Mouse (Mus musculus) heart, postnatal 0 days (tissue): ENCODE results near the gene Tmtc1. TPM values are rescaled to one million over a fixed set of nuclear protein-coding genes. Genes with fewer than 3 reads are reported as not detected.

Experiments used
- ATAC-seq: fragments of 200-750 bp; cut with Nextera tagmentation; 2 replicates; pipeline ENCODE4 v1.8.0; 2017; ENCODE audit warnings: low read depth, moderate number of reproducible peaks, moderate library complexity; ENCODE audit not compliant: insufficient read depth
- DNase-seq: peaks from one replicate; pipeline ENCODE4 v3.0.0-alpha.2; 2016; ENCODE audit warnings: low spot score
- H3K27ac ChIP-seq: fragments of 300-500 bp; sonication (generic); 2 replicates; pipeline ENCODE4 v1.5.1; 2014; ENCODE audit warnings: low read depth, mild to moderate bottlenecking
- H3K27me3 ChIP-seq: fragments of 300-500 bp; sonication (generic); 2 replicates; pipeline ENCODE4 v1.6.1; 2014; ENCODE audit warnings: low read length, mixed read lengths; ENCODE audit not compliant: control insufficient read depth, insufficient read depth
- H3K36me3 ChIP-seq: fragments of 300-500 bp; sonication (generic); replicated peaks from 2 replicates; pipeline ENCODE4 v1.6.1; 2014; ENCODE audit warnings: low read length, mixed read lengths; ENCODE audit not compliant: control insufficient read depth, insufficient read depth
- H3K4me1 ChIP-seq: fragments of 300-500 bp; sonication (generic); 2 replicates; pipeline ENCODE4 v1.6.1; 2014; ENCODE audit warnings: antibody characterized with exemption; ENCODE audit not compliant: control insufficient read depth, insufficient read depth
- H3K4me2 ChIP-seq: fragments of 300-500 bp; sonication (generic); 2 replicates; pipeline ENCODE4 v1.6.1; 2014; ENCODE audit warnings: low read depth, mild to moderate bottlenecking, low read length, moderate library complexity
- H3K4me3 ChIP-seq: fragments of 300-500 bp; sonication (generic); 2 replicates; pipeline ENCODE4 v1.5.1; 2014; ENCODE audit warnings: low read depth, low read length
- H3K9ac ChIP-seq: fragments of 300-500 bp; sonication (generic); replicated peaks from 2 replicates; pipeline ENCODE4 v1.6.1; 2014; ENCODE audit warnings: low read depth, low read length, mixed read lengths
- H3K9me3 ChIP-seq: fragments of 300-500 bp; sonication (generic); replicated peaks from 2 replicates; pipeline ENCODE4 v1.6.1; 2016; ENCODE audit warnings: low read length; ENCODE audit not compliant: control insufficient read depth
- CTCF ChIP-seq: IDR thresholded peaks from 2 replicates; pipeline ENCODE4 v1.5.1; 2016; ENCODE audit warnings: antibody characterized with exemption, control low read depth, low read depth
- EP300 ChIP-seq: IDR thresholded peaks from 2 replicates; pipeline ENCODE4 v1.6.1; 2016; ENCODE audit warnings: antibody characterized with exemption, low read depth
- WGBS: fragments of 180-500 bp; shearing (Covaris S2); extraction: QIAGEN DNeasy Blood & Tissue Kit; methylation state at CpG from one replicate; pipeline ENCODE4 v1.1.7; 2014; 5-methylcytosine and 5-hydroxymethylcytosine counted together
- polyA plus RNA-seq: library from polyadenylated mRNA; unstranded; fragments of >200 nt; fragmentation: Nextera tagmentation; extraction: Ambion mirVana; gene quantifications from 2 replicates; pipeline ENCODE4 v1.2.1, GENCODE M21; 2015
- total RNA-seq: library from RNA; depleted of rRNA; stranded (reverse); fragments of >200 nt; gene quantifications from 2 replicates; pipeline ENCODE4 v1.2.3, GENCODE M21; 2014; ENCODE audit warnings: low replicate concordance

The Tmtc1 gene
- total and polyA plus RNA-seq, 2 experiments from 2014 or later = 2.5 to 28.9 TPM

GRCm38 (mm10) chr6:148442671-148443290, 1.4 kb downstream of the Tmtc1 start:
- no peaks in the 10 kb centered on the region for H3K27me3 ChIP-seq
- TF ChIP-seq EP300 (no peak), CTCF (no peak)
- WGBS = under 1% methylated on average over 27 of the region's 27 CpGs

GRCm38 (mm10) chr6:148441871-148442270, 2.3 kb downstream of the Tmtc1 start:
- H3K9ac ChIP-seq = 0 out of 2 replicates have a peak overlapping the region, but pooled peaks have one; percentile 76
- no peaks in the 10 kb centered on the region for H3K36me3 ChIP-seq
- DNase-seq (peak; percentile 36), ATAC-seq (peak; percentile 40; the same call in 1 of the 2 replicates)
- H3K4me3 ChIP-seq = peak overlapping the region; percentile 91
- TF ChIP-seq CTCF (no peak), EP300 (no peak)
- WGBS = 8% methylated on average over 5 of the region's 5 CpGs
- H3K27ac ChIP-seq = peak overlapping the region; percentile 39; the same call in 1 of the 2 replicates
- H3K4me1 ChIP-seq = peaks cover 26% of the 10 kb centered on the region
- peak overlapping the region; percentile 88 for H3K4me2 ChIP-seq
- no peaks in the 10 kb centered on the region for H3K27me3 ChIP-seq
- H3K9me3 ChIP-seq = no peaks in the 10 kb centered on the region

More at GRCm38 (mm10) chr6:148442671-148443290, 1.4 kb downstream of the Tmtc1 start:
- H3K4me1 ChIP-seq = peaks cover 20% of the 10 kb centered on the region
- peak overlapping the region; percentile 88 for H3K4me2 ChIP-seq
- no peaks in the 10 kb centered on the region for H3K9me3 ChIP-seq
- peak; percentile 3; the same call in 1 of the 2 replicates for ATAC-seq
- H3K4me3 ChIP-seq = peak overlapping the region; percentile 91
- no peaks in the 10 kb centered on the region for H3K36me3 ChIP-seq
- H3K27ac ChIP-seq = peak overlapping the region; percentile 39; the same call in 1 of the 2 replicates
- H3K9ac ChIP-seq = peak overlapping the region; percentile 76
- no peak for DNase-seq

- Histone ChIP-seq H3K36me3 (no peaks in the 10 kb centered on the region), H3K4me2 (no peak overlapping the region), H3K27ac (peak overlapping the region; percentile 68), H3K9ac (no peak overlapping the region; the same call in 1 of the 2 replicates), H3K4me1 (peaks cover 26% of the 10 kb centered on the region), H3K9me3 (no peaks in the 10 kb centered on the region), H3K27me3 (no peaks in the 10 kb centered on the region), H3K4me3 (no peak overlapping the region)
- DNase-seq (peak; percentile 38), ATAC-seq (peak; percentile 13; the same call in 1 of the 2 replicates)
- WGBS = 26% methylated on average over 4 of the region's 4 CpGs
- no peak for TF ChIP-seq CTCF
- no peak for TF ChIP-seq EP300
Measured at GRCm38 (mm10) chr6:148439101-148439500, 5.1 kb downstream of the Tmtc1 start.

GRCm38 (mm10) chr6:148437565-148437964, 6.6 kb downstream of the Tmtc1 start:
- Histone ChIP-seq H3K36me3 (no peaks in the 10 kb centered on the region), H3K9me3 (no peaks in the 10 kb centered on the region), H3K9ac (no peak overlapping the region), H3K27ac (no peak overlapping the region), H3K4me1 (peaks cover 26% of the 10 kb centered on the region), H3K4me2 (no peak overlapping the region), H3K4me3 (no peak overlapping the region), H3K27me3 (no peaks in the 10 kb centered on the region)
- peak; percentile 21; the same call in 1 of the 2 replicates for TF ChIP-seq CTCF
- TF ChIP-seq EP300 = no peak
- DNase-seq (no peak), ATAC-seq (no peak)
- WGBS = 80% methylated on average over 1 of the region's 1 CpGs

GRCm38 (mm10) chr6:148436441-148437001, 7.7 kb downstream of the Tmtc1 start:
- no peak overlapping the region for H3K9ac ChIP-seq
- no peaks in the 10 kb centered on the region for H3K36me3 ChIP-seq
- no peak for DNase-seq
- peaks cover 22% of the 10 kb centered on the region for H3K4me1 ChIP-seq
- H3K4me3 ChIP-seq = no peak overlapping the region
- H3K27ac ChIP-seq = no peak overlapping the region
- ATAC-seq = no peak
- 67% methylated on average over 7 of the region's 7 CpGs for WGBS
- no peaks in the 10 kb centered on the region for H3K27me3 ChIP-seq
- H3K4me2 ChIP-seq = no peak overlapping the region
- TF ChIP-seq EP300 = no peak
- TF ChIP-seq CTCF = no peak
- H3K9me3 ChIP-seq = no peaks in the 10 kb centered on the region
